ENCODE assay signal across 8 mouse cellular contexts in genomic region chr11:98768127-98769006, GRCm38 (mm10). TPM values are rescaled to one million over a fixed set of nuclear protein-coding genes. Genes with fewer than 3 reads are reported as not detected.
DNase-seq lines count a peak whose midpoint lies in the region; ATAC-seq and TF ChIP-seq lines count a peak whose summit lies in the region.

No protein-coding gene starts in this region.

- H3K4me3 ChIP-seq in forebrain, postnatal 0 days (ENCODE audit: low read depth, low read length): no peak overlapping the region
- peak overlapping the region; percentile 11 for H3K4me3 ChIP-seq in intestine, embryonic 14.5 days (ENCODE audit: low read depth, low read length)
- no peak overlapping the region for H3K4me3 ChIP-seq in lung, postnatal 0 days (ENCODE audit: low read depth, low read length)

- H3K27ac ChIP-seq in forebrain, postnatal 0 days (ENCODE audit: low read depth, low read length): peak overlapping the region; percentile 75
- H3K27ac ChIP-seq in intestine, embryonic 14.5 days (ENCODE audit: low read depth): peak overlapping the region; percentile 71
- peak overlapping the region; percentile 52 for H3K27ac ChIP-seq in lung, postnatal 0 days (ENCODE audit: low read length)

- no peaks in the 10 kb centered on the region for H3K27me3 ChIP-seq in forebrain, postnatal 0 days (ENCODE audit: insufficient read depth, low read length)
- no peaks in the 10 kb centered on the region for H3K27me3 ChIP-seq in intestine, embryonic 14.5 days (replicated peaks; ENCODE audit: control insufficient read depth, insufficient read depth, low read length)
- H3K27me3 ChIP-seq in lung, postnatal 0 days (replicated peaks; ENCODE audit: insufficient read depth, low read length): no peaks in the 10 kb centered on the region

- TF ChIP-seq CTCF in brain, embryonic 14.5 days (IDR thresholded peaks at IDR 0.05; ENCODE audit: borderline replicate concordance, extremely low read depth, insufficient read depth, insufficient read length): no peak
- TF ChIP-seq CTCF in forebrain, postnatal 0 days (IDR thresholded peaks at IDR 0.05; ENCODE audit: low read depth): no peak
- no peak for TF ChIP-seq CTCF in lung, postnatal 0 days (IDR thresholded peaks at IDR 0.05)

- peaks cover 66% of the 10 kb centered on the region for H3K36me3 ChIP-seq in forebrain, postnatal 0 days (ENCODE audit: insufficient read depth)
- peaks cover 45% of the 10 kb centered on the region for H3K36me3 ChIP-seq in intestine, embryonic 14.5 days (ENCODE audit: control insufficient read depth, insufficient read depth, low read length)
- H3K36me3 ChIP-seq in lung, postnatal 0 days (ENCODE audit: insufficient read depth, low read length): peaks cover 16% of the 10 kb centered on the region; the same call in 1 of the 2 replicates

- H3K9ac ChIP-seq in forebrain, postnatal 0 days: peak overlapping the region; percentile 28; the same call in 1 of the 2 replicates
- H3K9ac ChIP-seq in intestine, embryonic 14.5 days (ENCODE audit: low read length): 0 out of 2 replicates have a peak overlapping the region, but pooled peaks have one; percentile 16
- 0 out of 2 replicates have a peak overlapping the region, but pooled peaks have one; percentile 3 for H3K9ac ChIP-seq in lung, postnatal 0 days (replicated peaks; ENCODE audit: low read depth)

- no peak for TF ChIP-seq EP300 in lung, postnatal 0 days (IDR thresholded peaks at IDR 0.05)

- peak overlapping the region; percentile 19 for H3K4me2 ChIP-seq in forebrain, postnatal 0 days (ENCODE audit: low read depth)
- peak overlapping the region; percentile 43 for H3K4me2 ChIP-seq in intestine, embryonic 14.5 days (ENCODE audit: low read length)
- H3K4me2 ChIP-seq in lung, postnatal 0 days (replicated peaks; ENCODE audit: low read depth, low read length): peak overlapping the region; percentile 29

- no peak for TF ChIP-seq POLR2A in brain, embryonic 14.5 days (IDR thresholded peaks at IDR 0.05; ENCODE audit: borderline replicate concordance, extremely low read depth, insufficient read depth, insufficient read length, poor library complexity, severe bottlenecking)

- peak; percentile 98 for DNase-seq in heart, adult 11 months
- no peak for DNase-seq in heart, postnatal 4 days
- DNase-seq in brain, embryonic 14.5 days (ENCODE audit: low read depth): peak; percentile 44
- DNase-seq in forebrain, postnatal 0 days: peak; percentile 41
- peak; percentile 68 for DNase-seq in intestine, embryonic 14.5 days (ENCODE audit: low spot score)
- DNase-seq in lung, postnatal 0 days (ENCODE audit: low spot score): peak; percentile 43
- DNase-seq in ovary, adult 18-20 months (ENCODE audit: low spot score): no peak
- DNase-seq in layer of hippocampus, adult 11-12 months (ENCODE audit: low spot score): no peak

- H3K4me1 ChIP-seq in forebrain, postnatal 0 days (ENCODE audit: insufficient read depth): 0 out of 2 replicates have a peak, but pooled peaks cover 8% of the 10 kb centered on the region
- peaks cover 48% of the 10 kb centered on the region for H3K4me1 ChIP-seq in intestine, embryonic 14.5 days (replicated peaks; ENCODE audit: control insufficient read depth, insufficient read depth, low read length)
- H3K4me1 ChIP-seq in lung, postnatal 0 days (ENCODE audit: insufficient read depth, low read depth, low read length): peaks cover 26% of the 10 kb centered on the region

- peak; percentile 6; the same call in 1 of the 2 replicates for ATAC-seq in forebrain, postnatal 0 days
- no peak for ATAC-seq in intestine, embryonic 14.5 days (replicated peaks; ENCODE audit: low FRiP score, low TSS enrichment, low read depth)
- ATAC-seq in lung, postnatal 0 days: no peak

- 25% methylated on average over 37 of the region's 39 CpGs for WGBS in forebrain, postnatal 0 days
- 18% methylated on average over 39 of the region's 39 CpGs for WGBS in intestine, embryonic 14.5 days
- 18% methylated on average over 35 of the region's 39 CpGs for WGBS in lung, postnatal 0 days

- H3K9me3 ChIP-seq in forebrain, postnatal 0 days (ENCODE audit: low read length): no peaks in the 10 kb centered on the region
- H3K9me3 ChIP-seq in intestine, embryonic 14.5 days (ENCODE audit: control insufficient read depth, low read length): no peaks in the 10 kb centered on the region
- H3K9me3 ChIP-seq in lung, postnatal 0 days (ENCODE audit: low read length): no peaks in the 10 kb centered on the region

RNA-seq across cellular contexts. Expression of gene Nr1d1, which starts 6.8 kb away (rescaled TPM):
- total RNA-seq in heart, postnatal 4 days (2021): 10 to 100 TPM; 26.3 to 27.6 TPM
- polyA plus RNA-seq in brain, embryonic 14.5 days (2012; rRNA removed): 3.6 and 4.1 TPM in 2 replicates
- total RNA-seq in forebrain, postnatal 0 days (2014; rRNA removed): 4.5 and 6.7 TPM in 2 replicates
- 10.8 and 11.4 TPM in 2 replicates for polyA plus RNA-seq in forebrain, postnatal 0 days (2015; fragmentation: Nextera tagmentation; extraction: Ambion mirVana)
- polyA plus RNA-seq in intestine, embryonic 14.5 days (2014; fragmentation: Nextera tagmentation; extraction: Ambion mirVana): 2.5 and 2.8 TPM in 2 replicates
- 6.9 and 8.9 TPM in 2 replicates for polyA plus RNA-seq in lung, postnatal 0 days (2015; fragmentation: Nextera tagmentation; extraction: Ambion mirVana)

RNA-seq across cellular contexts. Expression of gene Msl1, which starts 26.9 kb away (rescaled TPM):
- 10 to 100 TPM; 67.8 to 71.5 TPM for total RNA-seq in heart, postnatal 4 days (2021)
- 92.1 and 104 TPM in 2 replicates for polyA plus RNA-seq in brain, embryonic 14.5 days (2012; rRNA removed)
- 87.2 and 94.6 TPM in 2 replicates for total RNA-seq in forebrain, postnatal 0 days (2014; rRNA removed)
- polyA plus RNA-seq in forebrain, postnatal 0 days (2015; fragmentation: Nextera tagmentation; extraction: Ambion mirVana): 16.3 and 24.1 TPM in 2 replicates
- polyA plus RNA-seq in intestine, embryonic 14.5 days (2014; fragmentation: Nextera tagmentation; extraction: Ambion mirVana): 17.5 and 19.1 TPM in 2 replicates
- polyA plus RNA-seq in lung, postnatal 0 days (2015; fragmentation: Nextera tagmentation; extraction: Ambion mirVana): 16.3 and 21.3 TPM in 2 replicates

RNA-seq across cellular contexts. Expression of gene Thra, which starts 27.9 kb away (rescaled TPM):
- 100 to 1,000 TPM; 171 to 183 TPM for total RNA-seq in heart, postnatal 4 days (2021)
- 600 and 616 TPM in 2 replicates for polyA plus RNA-seq in brain, embryonic 14.5 days (2012; rRNA removed)
- total RNA-seq in forebrain, postnatal 0 days (2014; rRNA removed): 1,003 and 1,159 TPM in 2 replicates
- 223 and 233 TPM in 2 replicates for polyA plus RNA-seq in forebrain, postnatal 0 days (2015; fragmentation: Nextera tagmentation; extraction: Ambion mirVana)
- 60.7 and 63.8 TPM in 2 replicates for polyA plus RNA-seq in intestine, embryonic 14.5 days (2014; fragmentation: Nextera tagmentation; extraction: Ambion mirVana)
- polyA plus RNA-seq in lung, postnatal 0 days (2015; fragmentation: Nextera tagmentation; extraction: Ambion mirVana): 38.1 and 40.5 TPM in 2 replicates

RNA-seq across cellular contexts. Expression of gene Casc3, which starts 36.3 kb away (rescaled TPM):
- total RNA-seq in heart, postnatal 4 days (2021): 10 to 100 TPM; 26.9 to 28.4 TPM
- 66.6 and 74.3 TPM in 2 replicates for polyA plus RNA-seq in brain, embryonic 14.5 days (2012; rRNA removed)
- total RNA-seq in forebrain, postnatal 0 days (2014; rRNA removed): 22.5 and 27.2 TPM in 2 replicates
- polyA plus RNA-seq in forebrain, postnatal 0 days (2015; fragmentation: Nextera tagmentation; extraction: Ambion mirVana): 29.5 and 37.4 TPM in 2 replicates
- polyA plus RNA-seq in intestine, embryonic 14.5 days (2014; fragmentation: Nextera tagmentation; extraction: Ambion mirVana): 34.5 and 37.3 TPM in 2 replicates
- 22.7 and 22.9 TPM in 2 replicates for polyA plus RNA-seq in lung, postnatal 0 days (2015; fragmentation: Nextera tagmentation; extraction: Ambion mirVana)

RNA-seq across cellular contexts. Expression of gene Med24, which starts 39.1 kb away (rescaled TPM):
- total RNA-seq in heart, postnatal 4 days (2021): 10 to 100 TPM; 51.7 to 52.3 TPM
- 134 and 170 TPM in 2 replicates for polyA plus RNA-seq in brain, embryonic 14.5 days (2012; rRNA removed)
- total RNA-seq in forebrain, postnatal 0 days (2014; rRNA removed): 54.0 and 66.5 TPM in 2 replicates
- 46.4 and 49.3 TPM in 2 replicates for polyA plus RNA-seq in forebrain, postnatal 0 days (2015; fragmentation: Nextera tagmentation; extraction: Ambion mirVana)
- 43.0 and 48.0 TPM in 2 replicates for polyA plus RNA-seq in intestine, embryonic 14.5 days (2014; fragmentation: Nextera tagmentation; extraction: Ambion mirVana)
- polyA plus RNA-seq in lung, postnatal 0 days (2015; fragmentation: Nextera tagmentation; extraction: Ambion mirVana): 19.9 and 20.6 TPM in 2 replicates

Comparison
In these comparisons a context has a peak if more than half of its experiments do, and no peak if none do; other contexts are left out.
1. DNase-seq: peak in heart, adult 11 months (single experiment), brain, embryonic 14.5 days (single experiment), forebrain, postnatal 0 days (single experiment), intestine, embryonic 14.5 days (single experiment) and lung, postnatal 0 days (single experiment); none in heart, postnatal 4 days (single experiment), ovary, adult 18-20 months (single experiment) and layer of hippocampus, adult 11-12 months (single experiment).
2. Peak in every context shown above with its lines, with median percentiles within 50 percentile points of each other: H3K27ac ChIP-seq, H3K4me2 ChIP-seq and H3K9ac ChIP-seq.